Mouse (Mus musculus) stomach, postnatal 0 days (tissue): Measurements from ENCODE around the gene Fli1.

Experiments
- CTCF ChIP-seq: IDR thresholded peaks from 2 replicates; pipeline ENCODE4 v1.5.1; 2016; ENCODE audit warnings: antibody characterized with exemption, low read depth, mild to moderate bottlenecking, moderate library complexity
- EP300 ChIP-seq: optimal IDR thresholded peaks from 2 replicates; pipeline ENCODE3; 2016; ENCODE audit warnings: antibody characterized with exemption

DNA sequence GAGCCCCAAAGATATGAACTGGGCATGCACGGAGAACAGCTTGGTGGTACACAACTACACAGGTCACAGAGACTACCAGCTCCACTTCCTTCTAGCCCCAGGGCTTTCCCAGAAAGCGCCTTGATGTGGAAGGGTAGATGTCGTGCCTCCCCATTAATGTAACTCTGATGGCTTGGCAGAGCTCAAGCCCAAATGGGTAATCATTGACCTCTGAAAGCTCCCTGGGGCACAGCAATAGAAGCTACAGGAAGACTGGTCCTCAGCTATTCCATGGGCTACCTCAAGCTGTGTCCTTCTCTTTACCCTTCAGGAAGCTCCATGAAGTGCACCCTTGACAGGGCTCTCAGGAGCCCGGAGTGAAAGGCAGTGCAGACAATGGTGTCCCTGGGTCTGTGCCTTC, 157.8 kb downstream of the Fli1 start:
- TF ChIP-seq CTCF = no peak
- no peak for TF ChIP-seq EP300
